Mouse (Mus musculus): ENCODE results near the gene BC051142. TPM values are rescaled to one million over a fixed set of nuclear protein-coding genes. Genes with fewer than 3 reads are reported as not detected.
"Not testable (repeated sequence)": the region's sequence is repeated elsewhere in the genome, so short reads cannot be mapped to it uniquely, and the experiment has no call there.

The BC051142 gene
- polyA plus RNA-seq, 1 experiment from 2014 or later, result 1.8 TPM

- Histone ChIP-seq H3K27ac (replicated peaks) (no peak overlapping the region), H3K4me3 (no peak overlapping the region), H3K9me3 (replicated peaks) (peaks cover 6% of the 10 kb centered on the region; the same call in 1 of the 2 replicates), H3K4me1 (no peaks in the 10 kb centered on the region), H3K36me3 (no peaks in the 10 kb centered on the region), H3K27me3 (ENCODE audit: low read depth, poor library complexity, severe bottlenecking) (no peaks in the 10 kb centered on the region)
- DNase-seq (ENCODE audit: low spot score), result no peak
- 75% methylated on average over 4 of the region's 4 CpGs for WGBS
Measured at GRCm38 (mm10) chr17:34437120-34437519, 38.5 kb downstream of the BC051142 start.

- H3K27me3 ChIP-seq (ENCODE audit: low read depth, poor library complexity, severe bottlenecking), result no peaks in the 10 kb centered on the region
- peaks cover 6% of the 10 kb centered on the region; the same call in 1 of the 2 replicates for H3K9me3 ChIP-seq (replicated peaks)
- no peak for DNase-seq (ENCODE audit: low spot score)
- no peaks in the 10 kb centered on the region for H3K4me1 ChIP-seq
- H3K4me3 ChIP-seq, result no peak overlapping the region
- H3K27ac ChIP-seq (replicated peaks), result no peak overlapping the region
- H3K36me3 ChIP-seq, result no peaks in the 10 kb centered on the region
- WGBS, result 77% methylated on average over 7 of the region's 7 CpGs
Measured at GRCm38 (mm10) chr17:34437606-34438005, 39.0 kb downstream of the BC051142 start.

GRCm38 (mm10) chr17:34438588-34438987 is 40.0 kb downstream of the BC051142 start:
- no peak overlapping the region for H3K4me3 ChIP-seq
- no peak overlapping the region for H3K27ac ChIP-seq (replicated peaks)
- H3K27me3 ChIP-seq (ENCODE audit: low read depth, poor library complexity, severe bottlenecking), result no peaks in the 10 kb centered on the region
- peaks cover 6% of the 10 kb centered on the region; the same call in 1 of the 2 replicates for H3K9me3 ChIP-seq (replicated peaks)
- 66% methylated on average over 1 of the region's 1 CpGs for WGBS
- no peak for DNase-seq (ENCODE audit: low spot score)
- no peaks in the 10 kb centered on the region for H3K4me1 ChIP-seq
- no peaks in the 10 kb centered on the region for H3K36me3 ChIP-seq

- WGBS, result 51% methylated on average over 3 of the region's 3 CpGs
- H3K36me3 ChIP-seq, result no peaks in the 10 kb centered on the region
Measured at GRCm38 (mm10) chr17:34439795-34440194, 41.2 kb downstream of the BC051142 start.

GRCm38 (mm10) chr17:34441990-34442389 is 43.4 kb downstream of the BC051142 start:
- Histone ChIP-seq H3K36me3 (no peaks in the 10 kb centered on the region), H3K9me3 (replicated peaks) (no peaks in the 10 kb centered on the region), H3K27me3 (ENCODE audit: low read depth, poor library complexity, severe bottlenecking) (no peaks in the 10 kb centered on the region), H3K27ac (replicated peaks) (no peak overlapping the region), H3K4me1 (no peaks in the 10 kb centered on the region), H3K4me3 (no peak overlapping the region)
- 92% methylated on average over 7 of the region's 7 CpGs for WGBS
- no peak for DNase-seq (ENCODE audit: low spot score)

More at GRCm38 (mm10) chr17:34439795-34440194, 41.2 kb downstream of the BC051142 start:
- Histone ChIP-seq H3K4me1 (no peaks in the 10 kb centered on the region), H3K4me3 (no peak overlapping the region), H3K27me3 (ENCODE audit: low read depth, poor library complexity, severe bottlenecking) (no peaks in the 10 kb centered on the region), H3K27ac (replicated peaks) (no peak overlapping the region), H3K9me3 (replicated peaks) (peaks cover 6% of the 10 kb centered on the region; the same call in 1 of the 2 replicates)
- no peak for DNase-seq (ENCODE audit: low spot score)

- WGBS, result 71% methylated on average over 6 of the region's 6 CpGs
- H3K36me3 ChIP-seq, result no peaks in the 10 kb centered on the region
- no peaks in the 10 kb centered on the region for H3K4me1 ChIP-seq
- H3K27ac ChIP-seq (replicated peaks), result no peak overlapping the region
- H3K9me3 ChIP-seq (replicated peaks), result no peaks in the 10 kb centered on the region
- no peaks in the 10 kb centered on the region for H3K27me3 ChIP-seq (ENCODE audit: low read depth, poor library complexity, severe bottlenecking)
- no peak for DNase-seq (ENCODE audit: low spot score)
- no peak overlapping the region for H3K4me3 ChIP-seq
Measured at GRCm38 (mm10) chr17:34448473-34449041, 49.9 kb downstream of the BC051142 start.

- Histone ChIP-seq H3K27me3 (ENCODE audit: low read depth, poor library complexity, severe bottlenecking) (no peaks in the 10 kb centered on the region), H3K27ac (replicated peaks) (no peak overlapping the region), H3K9me3 (replicated peaks) (no peaks in the 10 kb centered on the region), H3K36me3 (no peaks in the 10 kb centered on the region), H3K4me1 (no peaks in the 10 kb centered on the region), H3K4me3 (no peak overlapping the region)
- WGBS, result 85% methylated on average over 4 of the region's 4 CpGs
- DNase-seq (ENCODE audit: low spot score), result no peak
Measured at GRCm38 (mm10) chr17:34457668-34458067, 59.0 kb downstream of the BC051142 start.

- no peak for DNase-seq (ENCODE audit: low spot score)
- WGBS, result 86% methylated on average over 3 of the region's 3 CpGs
- no peaks in the 10 kb centered on the region for H3K36me3 ChIP-seq
- no peak overlapping the region for H3K4me3 ChIP-seq
- H3K4me1 ChIP-seq, result no peaks in the 10 kb centered on the region
- H3K27ac ChIP-seq (replicated peaks), result no peak overlapping the region
- H3K27me3 ChIP-seq (ENCODE audit: low read depth, poor library complexity, severe bottlenecking), result no peaks in the 10 kb centered on the region
- no peaks in the 10 kb centered on the region for H3K9me3 ChIP-seq (replicated peaks)
Measured at GRCm38 (mm10) chr17:34459255-34459654, 60.6 kb downstream of the BC051142 start.

- DNase-seq (ENCODE audit: low spot score); H3K27me3 ChIP-seq (ENCODE audit: low read depth, poor library complexity, severe bottlenecking); H3K9me3 ChIP-seq (replicated peaks); H3K27ac ChIP-seq (replicated peaks); H3K4me1 ChIP-seq; H3K4me3 ChIP-seq; H3K36me3 ChIP-seq: not testable (repeated sequence)
Measured at GRCm38 (mm10) chr17:34465906-34466305, 67.3 kb downstream of the BC051142 start.

GRCm38 (mm10) chr17:34470491-34470890 is 71.9 kb downstream of the BC051142 start:
- H3K4me3 ChIP-seq, result no peak overlapping the region
- H3K36me3 ChIP-seq, result no peaks in the 10 kb centered on the region
- no peak for DNase-seq (ENCODE audit: low spot score)
- WGBS, result 85% methylated on average over 2 of the region's 2 CpGs
- H3K9me3 ChIP-seq (replicated peaks), result no peaks in the 10 kb centered on the region
- no peaks in the 10 kb centered on the region for H3K27me3 ChIP-seq (ENCODE audit: low read depth, poor library complexity, severe bottlenecking)
- H3K27ac ChIP-seq (replicated peaks), result no peak overlapping the region
- H3K4me1 ChIP-seq, result no peaks in the 10 kb centered on the region

- no peaks in the 10 kb centered on the region for H3K4me1 ChIP-seq
- no peak overlapping the region for H3K27ac ChIP-seq (replicated peaks)
- H3K27me3 ChIP-seq (ENCODE audit: low read depth, poor library complexity, severe bottlenecking), result no peaks in the 10 kb centered on the region
- no peaks in the 10 kb centered on the region for H3K36me3 ChIP-seq
- WGBS, result 82% methylated on average over 3 of the region's 3 CpGs
- DNase-seq (ENCODE audit: low spot score), result no peak
- no peak overlapping the region for H3K4me3 ChIP-seq
- H3K9me3 ChIP-seq (replicated peaks), result no peaks in the 10 kb centered on the region
Measured at GRCm38 (mm10) chr17:34475060-34475459, 76.4 kb downstream of the BC051142 start.

- WGBS, result 81% methylated on average over 1 of the region's 2 CpGs
- Histone ChIP-seq H3K27me3 (ENCODE audit: low read depth, poor library complexity, severe bottlenecking) (no peaks in the 10 kb centered on the region), H3K9me3 (replicated peaks) (no peaks in the 10 kb centered on the region), H3K27ac (replicated peaks) (no peak overlapping the region), H3K4me1 (no peaks in the 10 kb centered on the region), H3K4me3 (no peak overlapping the region), H3K36me3 (no peaks in the 10 kb centered on the region)
- no peak for DNase-seq (ENCODE audit: low spot score)
Measured at GRCm38 (mm10) chr17:34476427-34476826, 77.8 kb downstream of the BC051142 start.

- H3K27ac ChIP-seq (replicated peaks), result not testable (repeated sequence)
- WGBS, result 83% methylated on average over 5 of the region's 5 CpGs
Measured at GRCm38 (mm10) chr17:34477238-34478013, 78.8 kb downstream of the BC051142 start, which contains the start of gene Btnl4. Gene Btnl4 (minus strand): TSS chr17:34477318.

More at GRCm38 (mm10) chr17:34477238-34478013, 78.8 kb downstream of the BC051142 start, which contains the start of gene Btnl4:
- not testable (repeated sequence) for H3K4me3 ChIP-seq; H3K27me3 ChIP-seq (ENCODE audit: low read depth, poor library complexity, severe bottlenecking); DNase-seq (ENCODE audit: low spot score); H3K36me3 ChIP-seq; H3K9me3 ChIP-seq (replicated peaks); H3K4me1 ChIP-seq
